Mouse (Mus musculus) intestine, postnatal 0 days (tissue): Measurements from ENCODE around the gene Hspb2. TPM values are rescaled to one million over a fixed set of nuclear protein-coding genes. Genes with fewer than 3 reads are reported as not detected.

Source experiments
- ATAC-seq: fragments of 200-750 bp; cut with Nextera tagmentation; 2 replicates; pipeline ENCODE4 v1.8.0; 2017; ENCODE audit warnings: mild to moderate bottlenecking, moderate TSS enrichment, moderate library complexity
- H3K27ac ChIP-seq: fragments of 300-500 bp; sonication (generic); 2 replicates; pipeline ENCODE4 v1.5.1; 2014; ENCODE audit warnings: mild to moderate bottlenecking, low read depth, low read length, moderate library complexity
- H3K27me3 ChIP-seq: fragments of 300-500 bp; sonication (generic); replicated peaks from 2 replicates; pipeline ENCODE4 v1.6.1; 2014; ENCODE audit warnings: low read length, mixed read lengths; ENCODE audit not compliant: control insufficient read depth, insufficient read depth
- H3K36me3 ChIP-seq: fragments of 300-500 bp; sonication (generic); 2 replicates; pipeline ENCODE4 v1.6.1; 2014; ENCODE audit warnings: mild to moderate bottlenecking, moderate library complexity; ENCODE audit not compliant: control insufficient read depth, insufficient read depth
- H3K4me1 ChIP-seq: fragments of 300-500 bp; sonication (generic); replicated peaks from 2 replicates; pipeline ENCODE4 v1.6.1; 2014; ENCODE audit warnings: antibody characterized with exemption, low read length, mixed read lengths; ENCODE audit not compliant: control insufficient read depth, insufficient read depth
- H3K4me2 ChIP-seq: fragments of 300-500 bp; sonication (generic); replicated peaks from 2 replicates; pipeline ENCODE4 v1.6.1; 2014; ENCODE audit warnings: low read depth, mild to moderate bottlenecking, moderate library complexity
- H3K4me3 ChIP-seq: fragments of 300-500 bp; sonication (generic); 2 replicates; pipeline ENCODE4 v1.5.1; 2014; ENCODE audit warnings: low read depth, low read length
- H3K9ac ChIP-seq: fragments of 300-500 bp; sonication (generic); 2 replicates; pipeline ENCODE4 v1.6.1; 2014; ENCODE audit warnings: mild to moderate bottlenecking, low read depth, low read length
- H3K9me3 ChIP-seq: fragments of 300-500 bp; sonication (generic); 2 replicates; pipeline ENCODE4 v1.6.1; 2016; ENCODE audit warnings: mixed run types; ENCODE audit not compliant: control insufficient read depth
- CTCF ChIP-seq: sonication (generic); IDR thresholded peaks from 2 replicates; pipeline ENCODE4 v1.5.1; 2016; ENCODE audit warnings: low read depth, mild to moderate bottlenecking, control low read depth, antibody characterized with exemption, moderate library complexity
- WGBS: fragments of 180-500 bp; shearing (Covaris S2); extraction: QIAGEN DNeasy Blood & Tissue Kit; methylation state at CpG from one replicate; pipeline ENCODE4 v1.1.7; 2014; 5-methylcytosine and 5-hydroxymethylcytosine counted together
- polyA plus RNA-seq: library from polyadenylated mRNA; unstranded; fragments of >200 nt; fragmentation: Nextera tagmentation; extraction: Ambion mirVana; gene quantifications from 2 replicates; pipeline ENCODE4 v1.2.1, GENCODE M21; 2015

The Hspb2 gene
- polyA plus RNA-seq, 1 experiment from 2014 or later: 10.3 TPM

DNA sequence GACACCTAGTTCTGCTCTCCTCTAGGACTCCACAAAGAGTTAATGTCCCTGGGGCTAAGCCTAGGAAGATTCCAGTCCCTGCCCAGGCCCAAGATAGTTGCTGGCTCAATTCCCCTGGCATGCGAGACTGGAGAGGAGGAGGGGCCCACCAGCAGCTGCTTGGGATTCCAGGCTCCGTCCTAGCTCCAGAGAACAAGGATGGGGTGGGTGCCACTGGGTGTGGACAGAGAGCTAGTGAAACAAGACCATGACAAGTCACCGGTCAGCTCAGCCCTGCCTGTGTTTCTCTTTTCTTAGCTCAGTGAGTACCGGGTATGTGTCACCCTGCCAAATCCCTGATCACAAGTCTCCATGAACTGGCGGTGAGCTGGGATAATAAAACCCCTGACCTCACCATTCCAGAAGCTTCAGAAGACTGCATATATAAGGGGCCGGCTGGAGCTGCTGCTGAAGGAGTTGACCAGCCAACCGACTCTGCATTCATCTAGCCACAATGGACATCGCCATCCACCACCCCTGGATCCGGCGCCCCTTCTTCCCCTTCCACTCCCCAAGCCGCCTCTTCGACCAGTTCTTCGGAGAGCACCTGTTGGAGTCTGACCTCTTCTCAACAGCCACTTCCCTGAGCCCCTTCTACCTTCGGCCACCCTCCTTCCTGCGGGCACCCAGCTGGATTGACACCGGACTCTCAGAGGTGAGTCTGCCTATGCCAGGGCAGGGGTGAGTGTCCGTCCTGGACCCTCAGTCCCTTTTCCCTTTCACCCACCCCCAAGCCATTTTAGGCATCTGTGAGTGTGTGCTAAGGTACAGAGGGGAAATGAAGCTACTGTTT lies 846 bp upstream of the Hspb2 start:
- Histone ChIP-seq H3K4me3 (peak overlapping the region; percentile 21), H3K4me1 (0 out of 2 replicates have a peak, but pooled peaks cover 3% of the 10 kb centered on the region), H3K9ac (no peak overlapping the region), H3K4me2 (peak overlapping the region; percentile 35), H3K36me3 (no peaks in the 10 kb centered on the region), H3K27ac (peak overlapping the region; percentile 57; the same call in 1 of the 2 replicates), H3K9me3 (no peaks in the 10 kb centered on the region), H3K27me3 (no peaks in the 10 kb centered on the region)
- TF ChIP-seq CTCF: no peak
- ATAC-seq: no peak; the same call in 1 of the 2 replicates
- 58% methylated on average over 17 of the region's 17 CpGs for WGBS

DNA sequence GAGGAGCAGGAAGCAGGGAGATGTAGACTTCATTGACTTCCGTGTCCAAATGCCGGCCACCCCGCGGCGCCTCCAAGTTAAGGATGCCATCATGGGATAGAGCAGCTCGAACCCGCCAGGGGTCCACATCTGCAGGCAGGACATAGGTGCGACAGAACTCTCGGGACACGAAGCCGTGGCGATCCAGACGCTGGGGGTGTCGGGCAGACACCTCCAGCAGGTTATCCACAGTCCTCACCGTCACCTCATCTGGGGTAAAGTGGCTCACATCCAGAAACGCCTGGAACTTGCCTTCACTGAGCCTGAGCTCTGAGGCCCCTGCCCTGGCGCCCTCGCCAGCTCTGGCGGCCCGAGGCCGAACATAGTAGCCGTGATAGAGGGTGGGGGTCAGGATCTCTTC lies 831 bp downstream of the Hspb2 start, which contains the start of gene Cryab:
Gene Cryab, plus strand, starts transcription at position 3 of the 400 bp plus-strand sequence.
- TF ChIP-seq CTCF: no peak
- 76% methylated on average over 22 of the region's 22 CpGs for WGBS
- Histone ChIP-seq H3K9ac (0 out of 2 replicates have a peak within 1 kb of the TSS, but pooled peaks have one; percentile 11), H3K27me3 (no peaks in the 10 kb centered on the region), H3K9me3 (no peaks in the 10 kb centered on the region), H3K27ac (peak within 1 kb of the TSS; percentile 57; the same call in 1 of the 2 replicates), H3K4me1 (0 out of 2 replicates have a peak, but pooled peaks cover 3% of the 10 kb centered on the region), H3K36me3 (no peaks in the 10 kb centered on the region), H3K4me2 (peak within 1 kb of the TSS; percentile 35), H3K4me3 (peak within 1 kb of the TSS; percentile 9; the same call in 1 of the 2 replicates)
- no peak for ATAC-seq

DNA sequence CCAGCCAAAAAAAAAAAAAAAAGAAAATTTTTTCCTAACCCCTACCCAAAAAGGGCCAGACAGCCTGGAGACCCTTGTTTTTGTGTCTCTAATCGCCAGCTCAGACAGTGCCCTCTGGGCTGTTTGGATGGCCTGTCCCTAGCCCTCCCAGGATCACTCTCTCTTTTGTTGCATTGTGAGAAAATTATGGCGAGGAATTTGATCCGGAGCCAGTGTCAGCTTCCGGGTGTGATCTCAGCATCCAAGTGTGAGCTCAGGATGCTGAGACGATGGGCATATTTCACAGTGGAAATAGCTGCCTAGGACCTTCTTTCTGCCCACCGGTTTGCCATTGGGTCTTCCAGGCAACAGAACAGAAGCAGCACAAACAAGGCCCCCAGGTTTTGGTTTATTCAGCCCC lies 1.4 kb downstream of the Hspb2 start:
- no peak overlapping the region for H3K27ac ChIP-seq
- 0 out of 2 replicates have a peak, but pooled peaks cover 3% of the 10 kb centered on the region for H3K4me1 ChIP-seq
- no peak for ATAC-seq
- no peak overlapping the region for H3K9ac ChIP-seq
- no peak for TF ChIP-seq CTCF
- no peaks in the 10 kb centered on the region for H3K36me3 ChIP-seq
- H3K4me2 ChIP-seq: no peak overlapping the region
- no peaks in the 10 kb centered on the region for H3K27me3 ChIP-seq
- WGBS: 79% methylated on average over 6 of the region's 6 CpGs
- no peaks in the 10 kb centered on the region for H3K9me3 ChIP-seq
- no peak overlapping the region for H3K4me3 ChIP-seq

DNA sequence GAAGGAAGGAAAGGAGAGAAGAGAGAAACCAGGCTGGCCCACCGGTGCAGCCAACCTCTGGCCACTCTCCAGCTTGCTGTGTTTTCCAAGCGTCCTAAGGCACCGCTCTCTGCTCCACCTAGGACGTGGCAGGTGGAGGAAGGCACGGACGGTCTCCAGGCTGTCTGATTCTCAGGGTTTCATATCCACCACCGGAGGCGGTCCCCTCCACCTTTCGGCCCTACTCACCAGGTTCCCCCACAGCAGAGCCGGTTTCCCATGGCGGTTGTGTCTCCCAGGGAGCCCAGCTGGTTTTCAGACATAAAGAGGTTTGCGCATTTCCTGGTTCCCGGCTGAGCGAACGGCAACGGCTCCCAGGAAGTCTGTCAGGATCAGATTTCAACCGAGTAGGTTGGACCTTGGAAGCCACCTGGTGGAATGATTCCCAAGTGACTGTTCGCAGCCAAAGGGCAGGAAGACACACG lies 5.9 kb downstream of the Hspb2 start, which contains the start of gene 2310030G06Rik:
Gene 2310030G06Rik, minus strand, starts transcription at position 323 of the 464 bp plus-strand sequence.
- Histone ChIP-seq H3K27ac (peak within 1 kb of the TSS; percentile 96), H3K4me1 (0 out of 2 replicates have a peak, but pooled peaks cover 3% of the 10 kb centered on the region), H3K4me2 (peak within 1 kb of the TSS; percentile 76), H3K4me3 (peak within 1 kb of the TSS; percentile 56), H3K9ac (peak within 1 kb of the TSS; percentile 72), H3K36me3 (no peaks in the 10 kb centered on the region), H3K27me3 (no peaks in the 10 kb centered on the region), H3K9me3 (no peaks in the 10 kb centered on the region)
- TF ChIP-seq CTCF: peak; percentile 64
- ATAC-seq: peak; percentile 88
- WGBS: under 1% methylated on average over 19 of the region's 19 CpGs

DNA sequence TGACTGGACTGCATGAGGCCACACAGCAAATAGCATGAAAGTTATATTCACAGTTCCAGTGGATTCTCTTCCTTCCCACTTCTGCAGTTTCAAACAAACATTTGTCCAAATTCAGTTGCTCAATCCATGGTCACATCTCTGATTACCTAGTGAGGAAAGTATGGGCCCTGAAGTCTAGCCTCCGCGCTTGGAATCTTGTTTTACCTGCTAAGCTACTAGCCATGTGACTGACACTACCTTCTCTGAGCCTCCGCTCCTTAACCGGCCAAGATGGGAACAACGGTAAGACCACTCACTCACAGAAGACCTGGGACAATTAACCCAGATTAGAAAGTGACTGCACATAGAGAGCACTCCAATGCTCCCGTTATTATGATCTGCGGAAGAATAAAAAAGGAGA lies 6.3 kb downstream of the Hspb2 start:
- Histone ChIP-seq H3K27ac (peak overlapping the region; percentile 96), H3K27me3 (no peaks in the 10 kb centered on the region), H3K9ac (peak overlapping the region; percentile 72), H3K36me3 (peaks cover 4% of the 10 kb centered on the region; the same call in 1 of the 2 replicates), H3K4me1 (0 out of 2 replicates have a peak, but pooled peaks cover 3% of the 10 kb centered on the region), H3K4me2 (peak overlapping the region; percentile 76), H3K9me3 (no peaks in the 10 kb centered on the region), H3K4me3 (peak overlapping the region; percentile 56)
- no peak for TF ChIP-seq CTCF
- 7% methylated on average over 7 of the region's 7 CpGs for WGBS
- ATAC-seq: peak; percentile 45; the same call in 1 of the 2 replicates

DNA sequence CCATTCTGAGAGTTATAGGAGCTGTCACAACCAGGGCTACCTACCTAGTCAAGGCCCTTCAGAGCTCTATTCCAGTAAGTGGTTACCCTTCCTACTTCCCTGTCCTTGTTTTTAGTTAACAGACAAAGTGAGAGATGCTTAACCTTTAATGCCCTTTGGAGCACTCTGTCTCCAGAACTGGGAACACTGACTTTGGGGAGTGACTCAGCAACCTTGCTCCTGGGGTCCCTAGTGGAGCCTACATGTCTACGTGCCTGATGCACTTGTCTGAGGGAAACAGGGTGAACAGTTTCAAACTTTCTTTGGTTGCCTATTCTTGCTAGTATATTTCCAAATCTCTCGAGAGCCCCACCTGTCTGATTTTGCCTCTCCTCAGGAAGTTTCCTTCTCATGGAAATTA lies 9.4 kb downstream of the Hspb2 start:
- Histone ChIP-seq H3K4me1 (0 out of 2 replicates have a peak, but pooled peaks cover 3% of the 10 kb centered on the region), H3K9me3 (no peaks in the 10 kb centered on the region), H3K4me2 (no peak overlapping the region), H3K4me3 (no peak overlapping the region), H3K36me3 (peaks cover 5% of the 10 kb centered on the region; the same call in 1 of the 2 replicates), H3K27ac (no peak overlapping the region), H3K27me3 (no peaks in the 10 kb centered on the region), H3K9ac (no peak overlapping the region)
- no peak for TF ChIP-seq CTCF
- ATAC-seq: no peak
- 72% methylated on average over 2 of the region's 2 CpGs for WGBS
